ENCODE assay signal across 20 mouse cellular contexts in genomic region chr6:127921996-127922395, GRCm38 (mm10). TPM values are rescaled to one million over a fixed set of nuclear protein-coding genes. Genes with fewer than 3 reads are reported as not detected.
DNase-seq lines count a peak whose midpoint lies in the region; TF ChIP-seq lines count a peak whose summit lies in the region.
"Had no signal": no experiment of that assay in that cellular context is flagged by ENCODE, and none has a peak within 500 bp of the region (broad histone marks: within the 10 kb centered on the region; RNA-seq: fewer than 3 reads in every experiment).

No protein-coding gene starts in this region.

- no peak overlapping the region for H3K27ac ChIP-seq in gastrocnemius, adult 2 months
- H3K27ac ChIP-seq in layer of hippocampus, adult 2 months = no peak overlapping the region
- H3K27ac ChIP-seq: embryonic facial prominence, embryonic 10.5 days; embryonic facial prominence, embryonic 12.5 days; forebrain, embryonic 13.5 days had no signal

- peak; percentile 2 for DNase-seq in gastrocnemius, adult 2 months
- no peak for DNase-seq in gastrocnemius, postnatal 14 days
- peak; percentile 59 for DNase-seq in lung, postnatal 10 days
- DNase-seq in lung, adult 18-20 months = no peak
- peak; percentile 24 for DNase-seq in lung, postnatal 14 days
- peak; percentile 40 for DNase-seq in lung, postnatal 36 days
- no peak for DNase-seq in layer of hippocampus, adult 2 months (ENCODE audit: low spot score in 2 of 2)
- DNase-seq: adrenal gland, adult 8-10 months; adrenal gland, postnatal 14 days; adrenal gland, postnatal 36 days; B cell, adult 2 months; cerebellum, adult 11-12 months; cerebellum, adult 2 months; cerebellum, adult 9-10 months; cerebellum, postnatal 10 days; cerebellum, postnatal 25 days had no signal

- intact Hi-C loops in gastrocnemius, adult 2 months (cut with DNase I) = loop anchor here (5.0 kb wide), 2 partner anchors 295 to 380 kb away; no protein-coding TSS in a partner anchor
- intact Hi-C loops in gastrocnemius, postnatal 14 days (cut with DNase I; ENCODE audit: low total_unique reads) = no loop called here

- H3K4me3 ChIP-seq in gastrocnemius, adult 2 months = no peak overlapping the region
- H3K4me3 ChIP-seq in layer of hippocampus, adult 2 months = no peak overlapping the region
- H3K4me3 ChIP-seq: embryonic facial prominence, embryonic 10.5 days; embryonic facial prominence, embryonic 12.5 days; forebrain, embryonic 13.5 days had no signal

- no peak for TF ChIP-seq CTCF in gastrocnemius, adult 2 months (IDR thresholded peaks at IDR 0.05)
- TF ChIP-seq CTCF in layer of hippocampus, adult 2 months (conservative IDR thresholded peaks at IDR 0.05) = no peak

RNA-seq across cellular contexts. Expression of gene Tspan11, which starts 34.6 kb away (rescaled TPM):
- total RNA-seq in gastrocnemius, adult 2 months (2021) = 1 to 10 TPM in 1 of 2 experiments, under 1 TPM in 1; 0.74 to 1.0 TPM
- 1 to 10 TPM; 4.4 to 10.0 TPM for total RNA-seq in gastrocnemius, postnatal 14 days (2021)
- total RNA-seq in layer of hippocampus, adult 2 months (2021) = 1 to 10 TPM; 1.7 to 3.2 TPM
- total RNA-seq: CH12.LX had no signal

Comparison
In these comparisons a context has a peak if more than half of its experiments do, and no peak if none do; other contexts are left out.
1. DNase-seq: peak in gastrocnemius, adult 2 months (single experiment), lung, postnatal 10 days (single experiment), lung, postnatal 14 days (single experiment) and lung, postnatal 36 days (single experiment); none in gastrocnemius, postnatal 14 days (single experiment), lung, adult 18-20 months (0 of 2) and layer of hippocampus, adult 2 months (0 of 2).